Mouse (Mus musculus): ENCODE data around the gene Ccp110. TPM values are rescaled to one million over a fixed set of nuclear protein-coding genes. Genes with fewer than 3 reads are reported as not detected.

Ccp110 gene
- polyA plus RNA-seq, 1 experiment, result 59.8 TPM

- H3K4me3 ChIP-seq (ENCODE audit: control insufficient read depth, low read depth, low read length), result no peak overlapping the region
- H3K27me3 ChIP-seq (ENCODE audit: control insufficient read depth, insufficient read depth, low read length), result no peaks in the 10 kb centered on the region
- H3K27ac ChIP-seq (ENCODE audit: control insufficient read depth, insufficient read depth, low read depth, low read length), result no peak overlapping the region; the same call in 1 of the 2 replicates
- H3K4me1 ChIP-seq (ENCODE audit: control insufficient read depth, insufficient read depth, low read length), result peaks cover 12% of the 10 kb centered on the region
- H3K36me3 ChIP-seq (ENCODE audit: control insufficient read depth, insufficient read depth, low read length), result peaks cover 2% of the 10 kb centered on the region; the same call in 1 of the 2 replicates
- TF ChIP-seq CTCF (IDR thresholded peaks at IDR 0.05; ENCODE audit: control insufficient read depth, insufficient read depth, insufficient replicate concordance, low read depth, low read length) (no peak), POLR2A (IDR thresholded peaks at IDR 0.05; ENCODE audit: control insufficient read depth, low read depth, low read length) (no peak)
Measured at GRCm38 (mm10) chr7:118744766-118745165, 32.4 kb downstream of the Ccp110 start.

- Histone ChIP-seq H3K4me1 (ENCODE audit: control insufficient read depth, insufficient read depth, low read length) (no peaks in the 10 kb centered on the region), H3K4me3 (ENCODE audit: control insufficient read depth, low read depth, low read length) (no peak overlapping the region), H3K36me3 (ENCODE audit: control insufficient read depth, insufficient read depth, low read length) (peaks cover 2% of the 10 kb centered on the region; the same call in 1 of the 2 replicates), H3K27ac (ENCODE audit: control insufficient read depth, insufficient read depth, low read depth, low read length) (no peak overlapping the region), H3K27me3 (ENCODE audit: control insufficient read depth, insufficient read depth, low read length) (no peaks in the 10 kb centered on the region)
- TF ChIP-seq POLR2A (IDR thresholded peaks at IDR 0.05; ENCODE audit: control insufficient read depth, low read depth, low read length), result no peak
- TF ChIP-seq CTCF (IDR thresholded peaks at IDR 0.05; ENCODE audit: control insufficient read depth, insufficient read depth, insufficient replicate concordance, low read depth, low read length), result no peak
Measured at GRCm38 (mm10) chr7:118747891-118748672, 35.7 kb downstream of the Ccp110 start.

GRCm38 (mm10) chr7:118749706-118750105 lies 37.4 kb downstream of the Ccp110 start:
- TF ChIP-seq POLR2A (IDR thresholded peaks at IDR 0.05; ENCODE audit: control insufficient read depth, low read depth, low read length), result no peak
- TF ChIP-seq CTCF (IDR thresholded peaks at IDR 0.05; ENCODE audit: control insufficient read depth, insufficient read depth, insufficient replicate concordance, low read depth, low read length), result no peak
- Histone ChIP-seq H3K27me3 (ENCODE audit: control insufficient read depth, insufficient read depth, low read length) (no peaks in the 10 kb centered on the region), H3K36me3 (ENCODE audit: control insufficient read depth, insufficient read depth, low read length) (peaks cover 2% of the 10 kb centered on the region; the same call in 1 of the 2 replicates)

GRCm38 (mm10) chr7:118751625-118752024 lies 39.3 kb downstream of the Ccp110 start:
- no peak overlapping the region for H3K4me3 ChIP-seq (ENCODE audit: control insufficient read depth, low read depth, low read length)
- H3K36me3 ChIP-seq (ENCODE audit: control insufficient read depth, insufficient read depth, low read length), result peaks cover 1% of the 10 kb centered on the region; the same call in 1 of the 2 replicates
- no peak overlapping the region for H3K27ac ChIP-seq (ENCODE audit: control insufficient read depth, insufficient read depth, low read depth, low read length)
- no peaks in the 10 kb centered on the region for H3K27me3 ChIP-seq (ENCODE audit: control insufficient read depth, insufficient read depth, low read length)
- TF ChIP-seq POLR2A (IDR thresholded peaks at IDR 0.05; ENCODE audit: control insufficient read depth, low read depth, low read length) (no peak), CTCF (IDR thresholded peaks at IDR 0.05; ENCODE audit: control insufficient read depth, insufficient read depth, insufficient replicate concordance, low read depth, low read length) (no peak)
- no peaks in the 10 kb centered on the region for H3K4me1 ChIP-seq (ENCODE audit: control insufficient read depth, insufficient read depth, low read length)

More at GRCm38 (mm10) chr7:118749706-118750105, 37.4 kb downstream of the Ccp110 start:
- Histone ChIP-seq H3K4me3 (ENCODE audit: control insufficient read depth, low read depth, low read length) (no peak overlapping the region), H3K4me1 (ENCODE audit: control insufficient read depth, insufficient read depth, low read length) (no peaks in the 10 kb centered on the region), H3K27ac (ENCODE audit: control insufficient read depth, insufficient read depth, low read depth, low read length) (no peak overlapping the region)

DNA sequence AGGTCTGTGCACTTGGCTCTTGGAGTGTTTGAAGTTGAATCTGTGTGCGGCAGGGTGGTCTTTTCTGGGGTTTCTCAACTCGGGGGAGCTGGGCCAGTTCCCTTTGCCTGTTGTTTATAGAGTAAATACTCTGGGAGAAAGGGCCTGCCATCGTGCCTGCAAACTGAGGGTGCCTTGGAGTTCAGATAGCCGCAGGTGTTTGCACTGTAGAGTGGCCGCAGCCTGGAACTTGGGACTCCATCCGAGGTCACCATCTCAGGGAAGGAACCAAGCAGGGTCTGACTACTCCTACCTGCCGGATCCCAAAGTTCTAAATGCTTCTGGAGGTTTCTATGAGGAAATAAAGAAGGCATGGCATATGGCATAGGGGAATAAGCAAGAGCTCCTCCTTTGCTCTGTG lies 43.4 kb downstream of the Ccp110 start:
- Histone ChIP-seq H3K36me3 (ENCODE audit: control insufficient read depth, insufficient read depth, low read length) (no peaks in the 10 kb centered on the region; the same call in 1 of the 2 replicates), H3K4me1 (ENCODE audit: control insufficient read depth, insufficient read depth, low read length) (no peaks in the 10 kb centered on the region), H3K27me3 (ENCODE audit: control insufficient read depth, insufficient read depth, low read length) (no peaks in the 10 kb centered on the region), H3K4me3 (ENCODE audit: control insufficient read depth, low read depth, low read length) (no peak overlapping the region), H3K27ac (ENCODE audit: control insufficient read depth, insufficient read depth, low read depth, low read length) (no peak overlapping the region)
- TF ChIP-seq CTCF (IDR thresholded peaks at IDR 0.05; ENCODE audit: control insufficient read depth, insufficient read depth, insufficient replicate concordance, low read depth, low read length), result no peak
- TF ChIP-seq POLR2A (IDR thresholded peaks at IDR 0.05; ENCODE audit: control insufficient read depth, low read depth, low read length), result no peak

- H3K27ac ChIP-seq (ENCODE audit: control insufficient read depth, insufficient read depth, low read depth, low read length), result no peak overlapping the region
- H3K4me3 ChIP-seq (ENCODE audit: control insufficient read depth, low read depth, low read length), result no peak overlapping the region
- H3K4me1 ChIP-seq (ENCODE audit: control insufficient read depth, insufficient read depth, low read length), result no peaks in the 10 kb centered on the region
- no peaks in the 10 kb centered on the region; the same call in none of the 2 replicates for H3K36me3 ChIP-seq (ENCODE audit: control insufficient read depth, insufficient read depth, low read length)
- no peaks in the 10 kb centered on the region for H3K27me3 ChIP-seq (ENCODE audit: control insufficient read depth, insufficient read depth, low read length)
- TF ChIP-seq CTCF (IDR thresholded peaks at IDR 0.05; ENCODE audit: control insufficient read depth, insufficient read depth, insufficient replicate concordance, low read depth, low read length) (no peak), POLR2A (IDR thresholded peaks at IDR 0.05; ENCODE audit: control insufficient read depth, low read depth, low read length) (no peak)
Measured at GRCm38 (mm10) chr7:118756490-118757265, 44.3 kb downstream of the Ccp110 start.

GRCm38 (mm10) chr7:118758369-118758768 lies 46.0 kb downstream of the Ccp110 start:
- Histone ChIP-seq H3K27me3 (ENCODE audit: control insufficient read depth, insufficient read depth, low read length) (no peaks in the 10 kb centered on the region), H3K27ac (ENCODE audit: control insufficient read depth, insufficient read depth, low read depth, low read length) (no peak overlapping the region), H3K4me1 (ENCODE audit: control insufficient read depth, insufficient read depth, low read length) (no peaks in the 10 kb centered on the region), H3K4me3 (ENCODE audit: control insufficient read depth, low read depth, low read length) (no peak overlapping the region), H3K36me3 (ENCODE audit: control insufficient read depth, insufficient read depth, low read length) (no peaks in the 10 kb centered on the region; the same call in 1 of the 2 replicates)
- TF ChIP-seq POLR2A (IDR thresholded peaks at IDR 0.05; ENCODE audit: control insufficient read depth, low read depth, low read length) (no peak), CTCF (IDR thresholded peaks at IDR 0.05; ENCODE audit: control insufficient read depth, insufficient read depth, insufficient replicate concordance, low read depth, low read length) (no peak)

All from testis, adult 2 months (tissue).